Mouse (Mus musculus): ENCODE results near the gene Sptan1. TPM values are rescaled to one million over a fixed set of nuclear protein-coding genes. Genes with fewer than 3 reads are reported as not detected.

The Sptan1 gene
- total and polyA plus RNA-seq, 3 experiments: 26.2 to 29.5 TPM; not detected in 1

- no peaks in the 10 kb centered on the region for H3K27me3 ChIP-seq (ENCODE audit: control insufficient read depth in 1 of 2, insufficient read depth in 2 of 2, low read length in 2 of 2)
- no peaks in the 10 kb centered on the region for H3K9me3 ChIP-seq (replicated peaks; ENCODE audit: insufficient read depth, low read length)
- H3K9ac ChIP-seq (ENCODE audit: control insufficient read depth, low read depth, low read length, poor library complexity, severe bottlenecking): no peak overlapping the region
- no peak for DNase-seq (ENCODE audit: low read depth, low spot score)
- no peak overlapping the region for H3K27ac ChIP-seq (ENCODE audit: control insufficient read depth, low read depth, low read length)
- H3K36me3 ChIP-seq (ENCODE audit: control insufficient read depth in 1 of 2, insufficient read depth in 2 of 2, low read length in 2 of 2): peaks cover 0 to 2% of the 10 kb centered on the region in 2 experiments; a peak in 1 of 4 replicates
- no peaks in the 10 kb centered on the region for H3K79me2 ChIP-seq (ENCODE audit: control insufficient read depth, insufficient read depth, low read length, poor library complexity)
- H3K4me1 ChIP-seq (ENCODE audit: control insufficient read depth in 1 of 2, insufficient read depth in 2 of 2, low read length in 2 of 2): peaks cover 0 to 5% of the 10 kb centered on the region in 2 experiments; a peak in 2 of 4 replicates
- no peak overlapping the region for H3K4me3 ChIP-seq (ENCODE audit: control insufficient read depth in 1 of 2, insufficient read depth in 1 of 2, low read depth in 2 of 2, low read length in 2 of 2)
- TF ChIP-seq JUND (IDR thresholded peaks at IDR 0.05; ENCODE audit: low read depth, low read length): no peak
- TF ChIP-seq MYB (IDR thresholded peaks at IDR 0.05; ENCODE audit: low read depth, low read length): no peak
- no peak for TF ChIP-seq E2F4 (IDR thresholded peaks at IDR 0.05; ENCODE audit: borderline replicate concordance, low read depth, low read length)
- TF ChIP-seq CTCF (IDR thresholded peaks at IDR 0.05 in 2 of 3, conservative IDR thresholded peaks at IDR 0.05 in 1 of 3; ENCODE audit: control insufficient read depth in 1 of 3, insufficient read depth in 1 of 3, low read depth in 2 of 3, low read length in 3 of 3, poor library complexity in 1 of 3, severe bottlenecking in 1 of 3): no peak
- TF ChIP-seq POLR2AphosphoS5 (IDR thresholded peaks at IDR 0.05; ENCODE audit: borderline replicate concordance, low read depth, low read length): no peak
- TF ChIP-seq MEF2A (IDR thresholded peaks at IDR 0.05; ENCODE audit: extremely low read depth, insufficient replicate concordance, low read depth, low read length, poor library complexity, severe bottlenecking): no peak
- no peak for TF ChIP-seq RCOR1 (IDR thresholded peaks at IDR 0.05; ENCODE audit: low read depth, low read length)
- TF ChIP-seq MAX (IDR thresholded peaks at IDR 0.05; ENCODE audit: low read length): no peak
- no peak for TF ChIP-seq EP300 (IDR thresholded peaks at IDR 0.05; ENCODE audit: low read depth in 1 of 2, low read length in 2 of 2)
- no peak for TF ChIP-seq RAD21 (IDR thresholded peaks at IDR 0.05; ENCODE audit: low read depth, low read length)
- no peak for TF ChIP-seq MXI1 (IDR thresholded peaks at IDR 0.05; ENCODE audit: low read depth, low read length)
- TF ChIP-seq SMC3 (IDR thresholded peaks at IDR 0.05; ENCODE audit: low read depth, low read length): no peak
- no peak for TF ChIP-seq ZKSCAN1 (IDR thresholded peaks at IDR 0.05; ENCODE audit: low read depth, low read length)
- no peak for TF ChIP-seq GABPA (IDR thresholded peaks at IDR 0.05; ENCODE audit: low read depth, low read length)
- no peak for TF ChIP-seq TAL1 (IDR thresholded peaks at IDR 0.05; ENCODE audit: low read length)
- TF ChIP-seq ETS1 (IDR thresholded peaks at IDR 0.05; ENCODE audit: low read depth, low read length): no peak
Measured at GRCm38 (mm10) chr2:30078760-30079159, 113.4 kb downstream of the Sptan1 start.

GRCm38 (mm10) chr2:30080181-30080800 lies 114.9 kb downstream of the Sptan1 start:
- Histone ChIP-seq H3K9ac (ENCODE audit: control insufficient read depth, low read depth, low read length, poor library complexity, severe bottlenecking) (no peak overlapping the region), H3K4me3 (ENCODE audit: control insufficient read depth in 1 of 2, insufficient read depth in 1 of 2, low read depth in 2 of 2, low read length in 2 of 2) (no peak overlapping the region), H3K4me1 (ENCODE audit: control insufficient read depth in 1 of 2, insufficient read depth in 2 of 2, low read length in 2 of 2) (peaks cover 0 to 5% of the 10 kb centered on the region in 2 experiments; a peak in 2 of 4 replicates), H3K27me3 (ENCODE audit: control insufficient read depth in 1 of 2, insufficient read depth in 2 of 2, low read length in 2 of 2) (no peaks in the 10 kb centered on the region), H3K79me2 (ENCODE audit: control insufficient read depth, insufficient read depth, low read length, poor library complexity) (no peaks in the 10 kb centered on the region), H3K9me3 (replicated peaks; ENCODE audit: insufficient read depth, low read length) (no peaks in the 10 kb centered on the region), H3K36me3 (ENCODE audit: control insufficient read depth in 1 of 2, insufficient read depth in 2 of 2, low read length in 2 of 2) (peaks cover 0 to 2% of the 10 kb centered on the region in 2 experiments; a peak in 1 of 4 replicates), H3K27ac (ENCODE audit: control insufficient read depth, low read depth, low read length) (no peak overlapping the region)
- DNase-seq (ENCODE audit: low read depth, low spot score): no peak
- no peak for TF ChIP-seq MEF2A (IDR thresholded peaks at IDR 0.05; ENCODE audit: extremely low read depth, insufficient replicate concordance, low read depth, low read length, poor library complexity, severe bottlenecking)
- no peak for TF ChIP-seq GATA1 (IDR thresholded peaks at IDR 0.05; ENCODE audit: low read depth, low read length)
- no peak for TF ChIP-seq UBTF (IDR thresholded peaks at IDR 0.05; ENCODE audit: borderline replicate concordance, insufficient read depth, low read depth, low read length)
- TF ChIP-seq EP300 (IDR thresholded peaks at IDR 0.05; ENCODE audit: low read depth in 1 of 2, low read length in 2 of 2): no peak
- TF ChIP-seq NRF1 (IDR thresholded peaks at IDR 0.05; ENCODE audit: insufficient read depth, low read depth, low read length, poor library complexity, severe bottlenecking): no peak
- TF ChIP-seq SMC3 (IDR thresholded peaks at IDR 0.05; ENCODE audit: low read depth, low read length): no peak
- TF ChIP-seq MXI1 (IDR thresholded peaks at IDR 0.05; ENCODE audit: low read depth, low read length): no peak
- no peak for TF ChIP-seq POLR2A (IDR thresholded peaks at IDR 0.05; ENCODE audit: control insufficient read depth in 1 of 2, insufficient read depth in 1 of 2, low read depth in 1 of 2, low read length in 2 of 2, poor library complexity in 1 of 2)
- TF ChIP-seq TAL1 (IDR thresholded peaks at IDR 0.05; ENCODE audit: low read length): no peak
- TF ChIP-seq ZC3H11A (IDR thresholded peaks at IDR 0.05; ENCODE audit: low read depth, low read length): no peak
- no peak for TF ChIP-seq TCF12 (IDR thresholded peaks at IDR 0.05; ENCODE audit: low read depth, low read length)
- TF ChIP-seq SIN3A (IDR thresholded peaks at IDR 0.05; ENCODE audit: low read length): no peak
- TF ChIP-seq CHD1 (IDR thresholded peaks at IDR 0.05; ENCODE audit: low read depth, low read length): no peak
- no peak for TF ChIP-seq ETS1 (IDR thresholded peaks at IDR 0.05; ENCODE audit: low read depth, low read length)
- no peak for TF ChIP-seq ELF1 (IDR thresholded peaks at IDR 0.05; ENCODE audit: low read depth, low read length)
- TF ChIP-seq GABPA (IDR thresholded peaks at IDR 0.05; ENCODE audit: low read depth, low read length): no peak
- TF ChIP-seq POLR2AphosphoS5 (IDR thresholded peaks at IDR 0.05; ENCODE audit: borderline replicate concordance, low read depth, low read length): no peak
